Mouse (Mus musculus): ENCODE data around the gene Gm6502.
"Not testable (repeated sequence)": the region's sequence is repeated elsewhere in the genome, so short reads cannot be mapped to it uniquely, and the experiment has no call there.

The Gm6502 gene

GRCm38 (mm10) chr5:94314135-94314534 is at the start of gene Gm6502:
Gene Gm6502 (plus strand): TSS chr5:94314435.
- DNase-seq (ENCODE audit: low read depth, low spot score), result not testable (repeated sequence)

GRCm38 (mm10) chr5:94306696-94307095 is 7.5 kb upstream of the Gm6502 start, which contains the start of gene A430089I19Rik:
Gene A430089I19Rik (minus strand): TSS chr5:94306796.
- not testable (repeated sequence) for DNase-seq (ENCODE audit: low read depth, low spot score)

GRCm38 (mm10) chr5:94339449-94339848 is 25.2 kb downstream of the Gm6502 start, which contains the start of gene AA792892:
Gene AA792892 (plus strand): TSS chr5:94339749.
- DNase-seq (ENCODE audit: low read depth, low spot score), result not testable (repeated sequence)

All from skeletal muscle tissue, adult 2 months (tissue).